Mouse (Mus musculus): ENCODE data around the gene Pakap. TPM values are rescaled to one million over a fixed set of nuclear protein-coding genes. Genes with fewer than 3 reads are reported as not detected.

The Pakap gene
- polyA plus RNA-seq, 1 experiment from 2014 or later: 25.3 TPM

DNA sequence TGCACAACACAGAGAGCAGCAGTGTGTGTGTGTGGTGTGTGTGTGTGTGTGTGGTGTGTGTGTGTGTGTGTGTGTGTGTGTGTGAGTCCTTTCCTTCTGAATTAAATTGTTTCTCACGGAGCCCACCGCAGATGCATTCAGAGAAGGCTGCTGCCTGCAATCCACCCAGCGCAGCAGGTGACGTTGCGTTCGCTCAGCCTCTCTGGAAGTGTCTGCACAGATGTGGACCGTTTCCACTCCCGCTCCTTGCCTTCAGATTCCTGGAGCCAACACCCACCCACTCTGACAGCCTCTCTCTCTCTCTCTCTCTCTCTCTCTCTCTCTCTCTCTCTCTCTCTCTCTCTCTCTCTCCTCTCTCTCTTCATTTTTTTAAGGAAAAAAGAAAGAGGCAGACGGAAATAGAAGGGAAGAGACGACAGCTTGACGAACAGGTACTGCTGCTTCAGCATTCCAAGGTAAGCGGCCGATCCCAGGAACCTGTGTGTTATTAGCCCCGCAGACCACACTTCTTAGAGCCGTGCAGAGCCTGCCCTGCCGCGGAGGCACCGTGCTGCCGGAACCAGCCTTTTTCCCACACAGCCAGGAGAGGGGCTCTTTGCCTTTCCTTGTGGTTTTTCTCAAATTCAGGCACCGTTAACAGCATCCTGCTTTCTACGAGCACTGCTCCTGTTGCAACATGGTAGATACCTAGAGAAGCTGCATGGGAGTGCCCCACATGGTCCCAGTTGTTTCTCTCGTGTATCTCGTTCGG, 69.8 kb downstream of the Pakap start:
- no peak for DNase-seq (ENCODE audit: low spot score)

DNA sequence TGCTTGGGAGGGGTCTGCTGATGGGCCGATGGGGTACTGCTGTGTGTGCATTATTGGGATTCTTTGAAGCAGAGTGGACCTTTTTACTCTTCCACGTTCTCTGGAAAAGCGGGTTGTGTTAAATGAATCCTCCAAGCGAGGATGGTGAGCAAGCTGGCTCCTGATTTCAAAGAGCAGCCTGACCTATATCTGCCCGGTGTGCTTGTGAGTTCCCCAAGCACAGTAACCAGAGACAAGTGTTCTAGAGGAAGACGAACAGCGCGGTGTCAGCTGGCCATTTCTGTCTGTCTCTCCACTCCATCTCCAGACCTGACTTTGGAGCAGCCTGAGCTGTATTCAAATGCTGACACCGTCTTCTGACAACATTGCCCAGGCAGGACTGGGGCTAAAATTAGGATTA, 71.0 kb downstream of the Pakap start:
- WGBS: 84% methylated on average over 9 of the region's 9 CpGs
- no peak for DNase-seq (ENCODE audit: low spot score)
- H3K36me3 ChIP-seq: no peaks in the 10 kb centered on the region
- no peak overlapping the region for H3K4me3 ChIP-seq
- H3K4me1 ChIP-seq (replicated peaks): peaks cover 24% of the 10 kb centered on the region
- H3K9me3 ChIP-seq: no peaks in the 10 kb centered on the region
- H3K27ac ChIP-seq: no peak overlapping the region
- H3K27me3 ChIP-seq (ENCODE audit: insufficient read depth, poor library complexity, severe bottlenecking): no peaks in the 10 kb centered on the region

More for the DNA sequence above, 69.8 kb downstream of the Pakap start:
- no peak overlapping the region for H3K27ac ChIP-seq
- no peaks in the 10 kb centered on the region for H3K36me3 ChIP-seq
- no peaks in the 10 kb centered on the region for H3K27me3 ChIP-seq (ENCODE audit: insufficient read depth, poor library complexity, severe bottlenecking)
- peak overlapping the region; percentile 30 for H3K4me3 ChIP-seq
- H3K4me1 ChIP-seq (replicated peaks): peaks cover 24% of the 10 kb centered on the region
- no peaks in the 10 kb centered on the region for H3K9me3 ChIP-seq
- WGBS: 44% methylated on average over 24 of the region's 24 CpGs

DNA sequence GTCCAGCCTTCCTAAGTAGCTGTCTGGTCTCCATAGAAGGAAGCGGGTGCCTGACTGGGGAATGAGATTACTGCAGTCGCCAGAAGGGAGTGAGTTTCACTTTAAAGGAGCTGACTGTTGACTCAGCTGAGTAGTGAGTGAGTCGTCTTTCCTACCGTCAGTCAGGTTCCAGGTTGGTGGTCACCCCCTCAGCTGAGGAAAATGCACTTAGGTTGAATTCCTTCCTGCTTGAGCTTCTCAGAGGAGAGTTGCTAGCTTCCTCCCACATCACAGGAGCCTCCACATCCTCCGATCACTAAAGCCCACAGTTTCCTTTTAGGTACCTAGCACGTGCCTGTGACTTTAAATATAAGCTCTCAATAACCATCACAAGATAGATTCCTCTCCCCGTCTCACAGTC, 72.2 kb downstream of the Pakap start:
- no peak overlapping the region for H3K4me3 ChIP-seq
- no peaks in the 10 kb centered on the region for H3K36me3 ChIP-seq
- no peak for DNase-seq (ENCODE audit: low spot score)
- H3K4me1 ChIP-seq (replicated peaks): peaks cover 24% of the 10 kb centered on the region
- H3K9me3 ChIP-seq: no peaks in the 10 kb centered on the region
- 54% methylated on average over 7 of the region's 7 CpGs for WGBS
- no peak overlapping the region for H3K27ac ChIP-seq
- no peaks in the 10 kb centered on the region for H3K27me3 ChIP-seq (ENCODE audit: insufficient read depth, poor library complexity, severe bottlenecking)

DNA sequence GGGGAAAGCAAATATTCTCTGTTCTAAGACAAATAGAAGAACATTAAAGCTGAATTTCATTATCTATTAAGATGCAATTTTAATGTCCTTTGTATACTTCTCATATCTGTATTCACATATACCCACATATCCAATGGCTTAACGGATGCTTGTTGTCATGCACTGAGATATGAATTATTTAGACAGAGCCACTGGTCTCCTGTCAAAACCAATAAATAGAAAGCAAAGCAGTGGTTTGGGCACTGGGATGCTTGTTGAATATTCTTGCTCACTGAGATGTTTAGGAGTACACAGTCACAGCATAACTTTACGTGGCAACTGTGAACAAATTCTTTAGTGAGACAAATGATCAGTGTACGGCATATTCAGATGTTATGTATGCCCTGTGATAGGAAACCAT, 73.0 kb downstream of the Pakap start:
- no peak overlapping the region for H3K27ac ChIP-seq
- H3K4me3 ChIP-seq: no peak overlapping the region
- peaks cover 24% of the 10 kb centered on the region for H3K4me1 ChIP-seq (replicated peaks)
- H3K27me3 ChIP-seq (ENCODE audit: insufficient read depth, poor library complexity, severe bottlenecking): no peaks in the 10 kb centered on the region
- WGBS: 93% methylated on average over 3 of the region's 3 CpGs
- H3K9me3 ChIP-seq: no peaks in the 10 kb centered on the region
- no peaks in the 10 kb centered on the region for H3K36me3 ChIP-seq
- DNase-seq (ENCODE audit: low spot score): no peak

DNA sequence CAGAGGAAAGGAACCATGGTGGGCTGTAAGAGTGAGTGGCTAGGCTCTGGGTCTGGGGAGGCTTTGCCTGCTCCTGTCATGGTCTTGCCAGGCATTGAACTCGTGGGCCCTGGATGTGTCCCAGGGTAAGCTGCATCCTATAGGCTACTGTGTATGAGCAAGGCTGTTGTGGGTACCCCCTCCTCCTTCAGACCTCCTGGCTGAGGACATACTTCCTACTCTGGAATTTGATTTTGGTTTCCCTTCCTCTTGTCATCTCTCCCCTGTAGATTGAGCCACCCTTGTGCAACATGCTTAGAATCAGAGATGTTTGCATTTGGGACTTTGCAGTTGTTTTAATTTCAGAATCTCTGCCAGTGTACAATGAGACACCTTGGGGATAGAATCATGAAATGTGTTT, 83.0 kb downstream of the Pakap start:
- no peak for DNase-seq (ENCODE audit: low spot score)
- no peaks in the 10 kb centered on the region for H3K27me3 ChIP-seq (ENCODE audit: insufficient read depth, poor library complexity, severe bottlenecking)
- no peaks in the 10 kb centered on the region for H3K4me1 ChIP-seq (replicated peaks)
- WGBS: 92% methylated on average over 1 of the region's 1 CpGs
- no peaks in the 10 kb centered on the region for H3K9me3 ChIP-seq
- no peak overlapping the region for H3K27ac ChIP-seq
- H3K36me3 ChIP-seq: no peaks in the 10 kb centered on the region
- no peak overlapping the region for H3K4me3 ChIP-seq

DNA sequence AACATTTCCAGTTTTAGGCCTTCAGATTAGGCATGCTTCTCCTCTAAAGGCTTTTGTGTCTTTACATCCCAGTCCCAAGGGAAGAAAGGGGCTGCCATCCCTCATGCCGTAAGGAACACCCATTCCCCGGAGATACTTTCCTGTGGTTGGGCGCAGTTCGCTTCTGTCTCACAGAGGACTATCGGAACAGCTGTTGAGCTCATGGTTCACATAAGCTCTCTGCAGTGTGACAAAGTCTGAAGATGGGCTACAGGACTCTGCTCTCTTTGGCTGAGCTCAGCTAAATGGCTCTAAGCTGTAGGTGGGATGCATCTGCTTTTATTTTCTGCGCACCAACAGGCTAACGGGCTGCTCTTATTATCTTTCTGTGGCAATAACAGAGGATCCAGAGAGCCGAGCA, 83.6 kb downstream of the Pakap start:
- H3K9me3 ChIP-seq: no peaks in the 10 kb centered on the region
- H3K4me3 ChIP-seq: no peak overlapping the region
- WGBS: 90% methylated on average over 8 of the region's 8 CpGs
- no peaks in the 10 kb centered on the region for H3K27me3 ChIP-seq (ENCODE audit: insufficient read depth, poor library complexity, severe bottlenecking)
- H3K27ac ChIP-seq: no peak overlapping the region
- H3K36me3 ChIP-seq: no peaks in the 10 kb centered on the region
- no peaks in the 10 kb centered on the region for H3K4me1 ChIP-seq (replicated peaks)
- DNase-seq (ENCODE audit: low spot score): no peak

DNA sequence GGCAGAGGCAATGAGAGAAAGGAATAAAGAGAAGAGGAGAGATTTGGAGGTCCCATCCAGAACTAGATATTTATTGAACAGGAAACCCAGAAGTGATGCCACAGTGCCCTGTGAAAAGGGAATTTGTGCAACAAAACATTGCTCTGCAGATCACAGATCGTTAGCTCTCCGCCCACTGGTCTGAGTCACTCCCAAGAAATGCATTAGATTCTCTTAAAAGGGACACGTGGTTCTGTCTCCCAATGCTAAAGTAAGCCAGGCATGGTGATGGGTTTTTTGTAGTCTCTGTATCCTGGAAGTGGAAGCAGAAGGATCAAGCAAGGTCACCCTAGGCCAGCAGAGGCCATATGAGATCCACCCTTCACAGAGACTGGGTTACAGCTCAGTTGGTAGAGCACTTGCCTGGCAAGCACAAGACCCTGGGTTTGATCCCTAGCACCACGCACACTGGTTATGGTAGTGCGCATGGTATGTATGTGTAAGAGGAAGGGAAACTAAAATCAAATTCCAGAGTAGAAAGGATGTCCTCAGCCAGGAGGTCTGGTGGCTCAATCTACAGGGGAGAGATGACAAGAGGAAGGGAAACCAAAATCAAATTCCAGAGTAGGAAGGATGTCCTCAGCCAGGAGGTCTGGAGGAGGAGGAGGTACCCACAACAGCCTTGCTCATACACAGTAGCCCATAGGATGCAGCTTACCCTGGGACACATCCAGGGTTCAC, 84.4 kb downstream of the Pakap start:
- Histone ChIP-seq H3K36me3 (no peaks in the 10 kb centered on the region), H3K27ac (no peak overlapping the region)

DNA sequence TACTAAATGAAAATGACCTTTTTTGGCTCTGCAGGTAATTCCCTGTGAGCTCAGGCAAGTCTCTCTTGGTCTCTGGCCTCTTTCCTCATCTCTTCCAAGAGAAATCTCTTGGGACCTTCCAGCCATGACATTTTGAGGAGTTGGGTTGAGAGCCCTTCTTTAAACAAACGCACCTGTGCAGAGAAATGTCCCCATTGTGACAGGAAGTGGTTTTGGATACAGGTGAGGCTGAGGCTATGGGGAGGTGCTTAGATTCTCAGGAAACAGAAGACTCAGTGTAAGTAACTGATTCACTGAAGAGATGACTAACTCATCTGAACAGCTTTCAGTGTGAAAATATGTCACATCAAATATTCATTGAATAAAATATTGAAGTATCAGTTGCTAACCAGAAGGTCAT, 88.0 kb downstream of the Pakap start:
- Histone ChIP-seq H3K9me3 (no peaks in the 10 kb centered on the region), H3K27me3 (ENCODE audit: insufficient read depth, poor library complexity, severe bottlenecking) (no peaks in the 10 kb centered on the region), H3K36me3 (no peaks in the 10 kb centered on the region), H3K4me1 (replicated peaks) (peaks cover 13% of the 10 kb centered on the region), H3K4me3 (no peak overlapping the region), H3K27ac (no peak overlapping the region)
- 85% methylated on average over 1 of the region's 1 CpGs for WGBS
- DNase-seq (ENCODE audit: low spot score): no peak

More for the DNA sequence above, 84.4 kb downstream of the Pakap start:
- Histone ChIP-seq H3K4me1 (replicated peaks) (no peaks in the 10 kb centered on the region), H3K27me3 (ENCODE audit: insufficient read depth, poor library complexity, severe bottlenecking) (no peaks in the 10 kb centered on the region), H3K9me3 (no peaks in the 10 kb centered on the region), H3K4me3 (no peak overlapping the region)
- WGBS: 89% methylated on average over 5 of the region's 5 CpGs
- DNase-seq (ENCODE audit: low spot score): no peak

DNA sequence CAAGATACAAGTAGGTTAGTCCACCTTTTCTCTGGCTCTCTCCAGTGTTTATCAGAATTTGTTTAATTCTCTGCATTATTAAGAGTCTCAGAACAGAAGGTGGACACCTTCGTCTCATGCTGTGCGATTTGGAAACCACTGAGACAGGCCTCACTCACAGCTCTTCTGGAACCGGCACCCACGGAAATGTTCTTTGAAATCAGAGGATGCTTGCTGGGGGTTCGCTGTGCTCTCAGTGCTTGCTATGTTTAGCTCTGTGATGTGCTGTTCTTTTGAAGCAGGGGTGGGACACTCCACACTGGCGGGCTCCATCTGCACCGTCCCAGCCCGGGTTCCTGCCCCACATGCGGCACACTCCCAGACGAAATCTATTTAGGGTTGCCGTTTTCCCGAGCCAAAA, 88.4 kb downstream of the Pakap start:
- DNase-seq (ENCODE audit: low spot score): no peak

DNA sequence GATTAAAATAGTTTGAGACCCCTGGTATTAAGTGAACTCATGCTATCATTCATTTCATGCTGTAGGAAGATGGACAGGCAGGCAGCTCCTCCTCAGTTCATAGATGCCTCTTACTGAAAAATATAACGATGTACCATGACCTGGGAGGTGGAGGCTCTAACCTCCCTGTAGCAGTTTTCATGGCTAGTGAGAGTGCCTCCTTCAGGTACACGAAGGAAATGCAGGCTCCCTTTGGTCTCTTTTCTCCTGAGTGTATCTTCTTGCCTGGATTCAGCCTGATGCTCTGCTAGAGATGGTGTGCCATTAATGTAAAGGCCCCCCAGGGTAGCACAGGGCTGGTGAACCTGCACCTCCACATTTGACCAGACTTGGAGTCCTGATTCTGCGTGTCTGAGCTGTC, 88.9 kb downstream of the Pakap start:
- no peak for DNase-seq (ENCODE audit: low spot score)
- Histone ChIP-seq H3K27me3 (ENCODE audit: insufficient read depth, poor library complexity, severe bottlenecking) (no peaks in the 10 kb centered on the region), H3K27ac (no peak overlapping the region), H3K4me3 (no peak overlapping the region), H3K36me3 (no peaks in the 10 kb centered on the region), H3K9me3 (no peaks in the 10 kb centered on the region), H3K4me1 (replicated peaks) (peaks cover 17% of the 10 kb centered on the region)
- WGBS: 83% methylated on average over 3 of the region's 3 CpGs

More for the DNA sequence above, 88.4 kb downstream of the Pakap start:
- Histone ChIP-seq H3K4me1 (replicated peaks) (peaks cover 17% of the 10 kb centered on the region), H3K9me3 (no peaks in the 10 kb centered on the region), H3K36me3 (no peaks in the 10 kb centered on the region), H3K27me3 (ENCODE audit: insufficient read depth, poor library complexity, severe bottlenecking) (no peaks in the 10 kb centered on the region), H3K4me3 (no peak overlapping the region), H3K27ac (no peak overlapping the region)
- WGBS: 93% methylated on average over 12 of the region's 12 CpGs

DNA sequence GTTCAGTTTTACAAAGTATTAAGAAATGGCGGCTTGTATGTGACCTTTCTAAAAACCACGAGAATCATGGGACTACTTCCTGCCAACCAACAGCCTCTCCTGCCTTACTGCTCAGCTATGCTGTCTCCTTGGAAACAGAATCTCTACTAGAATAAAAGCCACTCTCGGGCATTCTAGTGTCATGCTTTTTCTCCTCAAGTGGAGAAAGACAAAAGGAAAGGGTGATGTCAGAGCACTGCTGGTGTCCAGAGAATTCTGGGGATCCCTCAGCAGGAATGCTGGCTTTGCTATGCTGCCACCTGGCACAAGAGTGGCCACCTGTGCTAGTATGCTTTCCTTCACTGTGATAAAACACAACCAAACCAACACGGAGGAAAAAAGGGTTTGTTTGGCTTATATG, 92.5 kb downstream of the Pakap start:
- H3K4me1 ChIP-seq (replicated peaks): peaks cover 17% of the 10 kb centered on the region
- H3K27ac ChIP-seq: peak overlapping the region; percentile 63
- H3K36me3 ChIP-seq: no peaks in the 10 kb centered on the region
- no peak overlapping the region for H3K4me3 ChIP-seq
- H3K9me3 ChIP-seq: no peaks in the 10 kb centered on the region
- no peak for DNase-seq (ENCODE audit: low spot score)
- WGBS: 17% methylated on average over 4 of the region's 4 CpGs
- no peaks in the 10 kb centered on the region for H3K27me3 ChIP-seq (ENCODE audit: insufficient read depth, poor library complexity, severe bottlenecking)

DNA sequence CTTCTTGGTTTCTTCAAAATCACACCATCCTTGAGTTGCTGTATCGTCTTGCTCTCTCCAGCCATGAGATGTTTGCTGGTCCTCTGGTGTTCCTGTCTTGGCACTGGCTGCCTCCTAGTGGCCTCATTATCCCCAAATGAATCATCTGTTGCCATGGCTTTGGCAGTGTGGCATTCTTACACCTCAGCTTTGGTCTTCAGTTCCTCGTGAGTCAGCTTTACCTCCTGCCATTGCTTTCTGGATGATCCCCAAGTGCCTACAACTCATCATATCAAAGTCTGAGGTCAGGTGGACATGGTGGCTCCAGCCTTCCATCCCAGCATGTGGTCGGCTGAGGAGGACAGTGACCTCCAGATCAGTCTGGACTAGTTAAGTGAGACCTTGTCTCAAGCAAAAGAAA, 98.1 kb downstream of the Pakap start:
- no peak for DNase-seq (ENCODE audit: low spot score)
- Histone ChIP-seq H3K4me1 (replicated peaks) (peaks cover 2% of the 10 kb centered on the region; the same call in 1 of the 2 replicates), H3K36me3 (no peaks in the 10 kb centered on the region), H3K27me3 (ENCODE audit: insufficient read depth, poor library complexity, severe bottlenecking) (no peaks in the 10 kb centered on the region), H3K4me3 (no peak overlapping the region), H3K9me3 (no peaks in the 10 kb centered on the region), H3K27ac (no peak overlapping the region)
- 86% methylated on average over 3 of the region's 3 CpGs for WGBS

DNA sequence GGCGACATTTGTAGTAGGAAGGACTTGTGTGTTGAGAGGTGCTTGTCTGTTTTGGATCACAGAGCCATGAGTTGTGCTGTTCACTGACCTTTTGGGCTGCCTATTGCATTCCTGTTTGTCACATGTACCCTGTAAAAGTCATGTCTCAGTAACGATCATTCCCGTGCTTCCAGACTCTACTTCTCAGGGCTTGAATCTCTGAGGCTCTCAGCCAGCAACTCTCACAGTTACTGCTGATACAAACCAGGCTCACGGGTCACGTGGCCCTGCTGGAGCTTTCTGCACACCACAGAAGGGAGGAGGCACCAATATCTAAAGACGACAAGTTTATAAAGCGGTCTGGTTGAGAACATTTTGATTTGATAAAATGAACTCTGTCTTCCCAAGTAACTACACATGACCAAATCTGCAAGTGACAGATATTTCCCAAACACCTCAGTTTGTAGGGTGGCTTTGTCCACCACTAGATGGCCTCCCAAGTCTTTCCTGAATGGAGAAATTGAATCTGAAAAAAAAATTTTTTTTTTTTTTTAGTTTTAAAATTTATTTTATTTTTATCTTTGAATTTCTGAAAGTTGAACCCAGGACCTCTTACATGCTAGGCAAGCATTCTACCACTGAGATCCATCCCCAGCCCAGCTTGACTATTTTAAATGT, 103.0 kb downstream of the Pakap start:
- H3K9me3 ChIP-seq: no peaks in the 10 kb centered on the region
- no peak for DNase-seq (ENCODE audit: low spot score)
- H3K27me3 ChIP-seq (ENCODE audit: insufficient read depth, poor library complexity, severe bottlenecking): no peaks in the 10 kb centered on the region
- H3K27ac ChIP-seq: no peak overlapping the region
- WGBS: 75% methylated on average over 7 of the region's 7 CpGs
- H3K4me3 ChIP-seq: no peak overlapping the region
- H3K4me1 ChIP-seq (replicated peaks): peaks cover 28% of the 10 kb centered on the region
- H3K36me3 ChIP-seq: no peaks in the 10 kb centered on the region
